Mouse (Mus musculus): Measurements from ENCODE around the gene Lpp.
A peak's percentile ranks its signal among the peaks of the same experiment; 100 is the strongest.

Gene Lpp

DNA sequence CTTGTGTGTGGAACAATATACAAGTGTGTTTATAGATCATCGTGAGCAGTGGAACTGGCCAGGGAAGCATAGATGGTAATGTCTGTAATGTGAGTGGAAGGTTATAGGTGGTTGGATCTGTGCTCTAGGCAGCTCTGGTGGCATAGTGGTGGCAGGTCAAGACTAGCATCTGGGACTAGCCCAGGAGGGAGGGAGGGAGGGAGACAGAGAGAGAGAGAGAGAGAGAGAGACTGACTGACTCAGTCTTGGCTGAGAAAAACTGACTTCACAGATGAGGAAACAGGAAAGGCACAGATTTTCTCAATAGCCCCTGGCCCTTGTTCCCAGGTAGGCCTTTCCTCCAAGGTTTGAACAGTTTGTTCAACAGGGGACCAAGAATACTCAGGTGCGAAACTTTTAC, 7.5 kb downstream of the Lpp start:
- no peak for DNase-seq (ENCODE audit: low spot score)

DNA sequence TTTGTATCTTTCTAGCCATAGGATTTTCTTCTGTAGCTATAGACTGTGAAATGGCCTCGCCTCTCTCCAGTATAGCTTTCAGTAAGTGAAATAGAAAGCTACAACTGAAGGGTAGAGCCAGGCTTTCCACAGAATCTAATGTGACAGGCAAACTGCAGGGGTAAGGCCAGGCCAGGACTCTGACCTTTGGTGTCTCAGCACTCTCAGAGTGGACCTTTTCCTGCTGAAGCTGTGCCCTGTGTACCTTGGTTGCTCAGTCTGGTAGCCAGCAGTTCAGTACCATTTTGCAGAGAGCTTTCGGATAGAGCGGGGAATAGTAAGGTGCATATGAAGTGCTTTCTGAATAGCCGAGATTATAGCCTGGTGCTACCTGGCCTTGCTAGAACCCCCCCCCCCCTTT, 9.5 kb downstream of the Lpp start:
- DNase-seq (ENCODE audit: low spot score): no peak

DNA sequence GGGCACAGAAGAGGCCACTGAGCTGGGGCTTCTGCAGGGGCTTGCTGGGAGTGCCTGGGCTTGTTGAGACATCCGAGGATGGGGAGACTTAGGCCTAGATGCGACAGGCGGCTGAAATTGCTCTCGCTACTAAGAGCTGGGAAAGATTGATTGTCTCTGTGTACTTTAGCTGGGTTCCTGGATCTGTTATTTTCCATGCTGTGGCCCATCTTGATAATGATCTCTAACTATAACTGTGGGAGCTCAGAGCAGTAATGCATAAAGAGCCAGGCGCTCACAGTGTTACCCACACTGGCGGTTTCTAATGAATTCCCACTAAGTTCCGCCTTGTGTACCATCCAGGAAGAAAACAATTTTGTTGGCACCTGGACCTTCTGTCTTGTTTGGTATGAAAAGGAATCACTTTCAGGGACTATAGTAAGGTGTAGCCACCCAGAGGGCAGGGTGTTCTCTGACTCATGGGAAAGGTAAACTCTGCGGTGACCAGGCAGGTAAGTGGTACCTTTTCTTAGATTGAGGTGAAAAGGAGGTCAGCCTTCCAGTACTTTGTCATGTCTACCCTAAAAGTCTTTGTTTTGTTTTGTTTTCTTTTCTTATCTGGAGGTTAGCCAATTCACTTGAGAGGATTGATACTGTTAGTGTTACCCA, 10.6 kb downstream of the Lpp start:
- DNase-seq (ENCODE audit: low spot score): no peak

GRCm38 (mm10) chr16:24406521-24406920, 13.2 kb downstream of the Lpp start:
- peak; percentile 18 for DNase-seq (ENCODE audit: low spot score)

DNA sequence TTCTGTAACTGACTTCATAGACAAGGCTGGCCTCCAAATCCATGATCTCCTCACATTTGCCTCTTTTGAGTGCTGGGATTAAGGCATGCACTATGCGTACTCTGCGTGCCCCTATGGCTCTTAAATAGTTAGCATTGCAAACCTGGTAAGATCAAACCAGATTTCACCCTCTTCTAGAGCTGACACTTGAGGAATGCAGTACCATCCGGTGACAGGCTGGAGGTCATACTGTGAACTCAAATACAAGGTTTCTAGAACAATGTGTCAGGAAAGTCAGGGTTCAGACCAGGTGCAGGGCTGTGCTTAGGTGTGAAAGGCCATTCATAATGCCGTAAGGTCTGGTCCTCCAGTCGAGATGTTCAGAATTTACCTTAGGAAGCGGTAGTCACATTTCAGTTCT, 18.0 kb downstream of the Lpp start:
- DNase-seq (ENCODE audit: low spot score): no peak

DNA sequence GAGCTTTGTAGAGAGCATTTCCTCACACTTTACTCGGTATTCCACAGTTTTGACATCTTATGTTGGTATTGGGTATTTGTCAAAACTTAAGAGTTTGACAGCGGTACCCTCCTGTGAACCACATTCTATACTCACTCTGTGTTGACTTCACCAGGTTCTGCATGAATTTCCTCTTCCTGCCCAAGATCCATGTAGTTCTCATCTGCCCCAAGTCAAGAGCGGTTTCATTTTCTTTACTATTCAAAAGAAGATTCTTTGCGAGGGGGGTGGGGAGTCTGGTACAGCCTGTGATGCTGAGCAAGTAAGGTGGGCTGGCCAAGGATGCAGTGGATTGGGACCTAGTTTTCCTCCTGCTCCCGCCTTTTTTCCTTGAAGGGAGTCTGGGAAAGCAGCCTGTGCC, 18.9 kb downstream of the Lpp start:
- DNase-seq (ENCODE audit: low spot score): no peak

DNA sequence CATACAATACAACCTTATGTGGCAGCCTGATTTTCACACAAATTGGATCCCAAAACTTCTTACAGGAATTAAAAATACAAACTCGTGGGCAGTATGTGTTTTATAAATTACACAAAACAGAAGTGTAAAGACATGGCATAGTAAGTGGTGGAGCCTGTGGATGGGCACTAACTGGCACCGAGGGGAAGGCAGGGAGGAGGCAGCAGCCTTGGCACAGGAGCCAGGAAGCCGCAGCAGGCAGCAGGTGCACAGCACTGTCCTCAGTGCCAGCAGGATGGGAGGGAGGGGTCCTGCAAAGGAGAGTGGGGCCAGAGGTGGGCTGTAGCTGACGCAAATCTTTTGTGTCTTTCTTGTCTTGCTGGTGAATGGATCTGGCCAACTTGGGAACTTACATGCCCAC, 19.8 kb downstream of the Lpp start:
- DNase-seq (ENCODE audit: low spot score): no peak

GRCm38 (mm10) chr16:24418022-24418421, 24.7 kb downstream of the Lpp start:
- DNase-seq (ENCODE audit: low spot score): no peak

GRCm38 (mm10) chr16:24420603-24421120, 27.4 kb downstream of the Lpp start:
- no peak for DNase-seq (ENCODE audit: low spot score)

DNA sequence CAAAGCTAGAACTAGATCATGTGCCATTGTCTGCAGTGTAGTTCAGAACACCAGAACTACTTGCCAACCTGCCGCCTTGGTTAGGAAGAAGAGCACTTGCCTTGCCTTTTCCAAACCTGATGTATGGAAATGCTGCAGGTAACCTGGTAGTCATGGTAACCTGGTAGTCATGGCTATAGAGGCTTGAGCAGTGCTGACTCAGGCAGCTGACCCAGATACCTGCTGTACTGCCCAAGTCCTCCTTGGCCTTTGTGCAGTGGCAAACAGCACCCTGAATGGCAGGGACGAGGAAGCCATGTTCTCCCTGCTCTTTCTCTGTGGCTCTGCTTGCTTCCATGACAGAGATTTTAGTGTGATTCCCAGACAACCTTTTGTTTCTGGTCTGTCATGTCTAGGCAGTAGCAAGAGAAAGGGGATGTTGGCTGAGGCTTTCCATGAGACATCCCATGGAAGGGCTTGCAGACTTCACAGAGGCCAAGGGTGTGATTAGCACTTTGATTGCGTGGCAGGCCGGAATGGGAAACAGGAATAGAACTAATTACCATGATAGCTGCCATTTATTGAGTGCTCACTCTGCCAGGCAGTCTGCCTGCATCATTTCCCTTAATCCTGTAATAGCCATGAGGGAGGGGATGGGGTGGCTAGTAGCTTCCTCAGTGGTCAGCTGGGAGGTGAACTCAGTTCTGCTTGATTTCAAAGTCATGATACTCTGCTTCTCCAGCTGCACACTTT, 28.5 kb downstream of the Lpp start:
- no peak for DNase-seq (ENCODE audit: low spot score)

DNA sequence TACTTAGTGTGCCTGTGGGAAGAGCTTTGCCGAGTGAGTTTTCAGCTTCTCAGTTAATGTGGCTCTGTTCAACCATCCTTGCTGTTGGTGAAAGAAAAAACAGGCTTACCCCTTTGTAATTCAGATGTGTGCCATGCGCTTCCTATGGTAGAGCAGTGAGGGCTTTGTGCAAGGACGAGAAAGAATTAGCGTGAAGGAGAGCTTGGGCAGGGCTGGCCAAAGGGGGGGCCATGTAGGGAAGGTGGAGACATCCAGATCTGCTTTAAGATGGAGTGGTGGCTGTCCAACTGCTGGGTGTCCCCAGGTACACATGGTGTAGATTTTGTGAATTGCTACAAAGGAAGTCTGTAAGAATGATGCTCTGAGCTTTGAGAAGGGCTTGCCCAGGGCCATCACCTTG, 29.9 kb downstream of the Lpp start:
- no peak for DNase-seq (ENCODE audit: low spot score)

DNA sequence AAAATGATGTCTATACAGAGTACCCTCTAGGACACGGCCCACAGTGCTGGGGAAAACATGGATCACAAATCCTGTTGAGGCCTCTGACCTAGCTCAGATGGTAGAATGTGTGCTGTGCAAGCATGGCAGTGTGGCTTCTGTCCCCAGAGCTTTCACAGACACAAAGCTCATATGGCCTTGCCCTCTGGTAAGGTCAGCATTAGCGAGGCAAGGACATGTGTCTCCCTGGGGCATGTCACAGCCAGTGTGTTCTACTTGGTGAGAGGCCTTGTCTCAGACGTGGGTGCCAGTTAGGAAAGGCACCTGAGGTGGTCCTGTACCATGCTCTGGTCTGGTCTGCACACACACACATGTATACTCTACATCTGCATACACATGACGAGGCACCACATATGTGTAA, 30.4 kb downstream of the Lpp start:
- no peak for DNase-seq (ENCODE audit: low spot score)

GRCm38 (mm10) chr16:24424356-24424977, 31.2 kb downstream of the Lpp start:
- DNase-seq (ENCODE audit: low spot score): no peak

DNA sequence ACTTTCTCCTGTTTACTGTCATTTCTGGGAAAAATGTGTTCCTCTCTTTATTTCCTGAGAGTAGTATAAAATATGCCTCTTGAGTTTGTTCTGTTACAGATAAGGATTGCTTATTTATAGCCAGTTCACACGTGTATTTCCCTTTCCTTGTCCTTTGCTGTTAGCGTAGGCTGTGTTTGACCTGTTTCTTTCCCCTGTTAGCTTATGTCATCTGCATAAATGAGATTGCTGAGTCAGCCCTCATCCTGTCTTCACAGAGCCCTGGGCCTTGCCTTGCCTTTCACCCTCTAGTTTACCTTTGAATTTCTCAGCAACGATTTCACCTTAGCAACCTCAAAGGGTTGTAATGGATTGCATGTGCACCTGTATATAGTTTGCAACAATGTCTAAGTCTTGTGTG, 32.5 kb downstream of the Lpp start:
- DNase-seq (ENCODE audit: low spot score): no peak

DNA sequence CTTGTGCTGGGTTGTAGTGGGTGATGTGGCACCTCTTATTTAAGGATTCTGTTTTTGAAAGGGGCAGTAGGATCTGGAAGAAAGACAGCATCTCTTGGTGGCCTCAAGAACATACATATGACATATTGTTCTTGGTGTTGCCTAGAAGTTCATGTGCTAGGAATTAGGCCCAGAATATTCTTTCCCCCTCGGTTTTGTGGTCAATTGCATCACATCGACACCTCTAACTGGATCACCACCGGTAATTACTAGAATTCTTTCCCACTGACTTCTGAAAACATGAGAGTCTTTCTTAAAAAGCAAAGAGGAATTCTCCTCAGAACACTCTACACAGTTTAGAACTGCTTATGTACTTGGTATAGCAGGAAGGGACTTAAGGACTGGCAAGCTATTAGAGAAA, 34.3 kb downstream of the Lpp start:
- DNase-seq (ENCODE audit: low spot score): no peak

DNA sequence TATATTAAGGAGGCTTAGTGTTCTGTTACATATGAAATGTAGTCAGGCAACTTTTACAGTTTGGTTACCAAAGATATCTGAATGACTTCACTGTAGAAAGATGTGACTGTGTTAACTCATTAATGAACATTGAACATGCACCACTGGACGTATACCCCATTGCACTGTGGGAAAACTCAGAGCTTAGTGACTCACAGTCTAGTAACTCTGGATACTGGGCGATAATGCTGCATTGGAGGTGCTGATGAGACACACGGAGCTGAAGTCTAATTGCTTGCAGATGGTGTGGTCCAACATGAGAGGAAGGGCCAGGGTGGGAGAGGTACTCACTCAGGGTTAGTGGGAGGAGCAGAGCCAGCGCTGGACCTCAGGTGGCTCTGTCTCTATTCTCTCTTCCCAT, 34.7 kb downstream of the Lpp start:
- DNase-seq (ENCODE audit: low spot score): no peak

- DNase-seq (ENCODE audit: low spot score): no peak
Measured at GRCm38 (mm10) chr16:24428742-24429141, 35.4 kb downstream of the Lpp start.

DNA sequence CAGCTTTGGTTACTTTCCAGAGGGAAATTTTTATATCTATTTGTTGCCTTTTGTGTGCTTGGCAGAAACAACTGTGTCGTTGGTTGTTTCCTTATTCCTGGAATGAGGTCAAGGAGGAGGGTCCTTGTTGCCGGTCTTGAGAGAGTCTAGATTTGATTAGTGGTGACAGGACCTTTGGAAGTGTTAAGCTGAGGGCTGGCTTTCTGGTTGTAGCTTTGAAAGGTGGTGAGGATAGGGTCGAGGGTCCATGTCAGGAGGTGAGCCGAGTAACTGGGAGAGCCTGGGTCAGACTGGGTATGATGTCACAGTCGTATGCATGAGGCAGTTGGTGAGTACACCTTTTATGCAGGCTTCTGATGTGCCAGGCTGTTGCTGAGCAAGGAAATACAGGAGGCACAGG, 36.4 kb downstream of the Lpp start:
- DNase-seq (ENCODE audit: low spot score): no peak

DNA sequence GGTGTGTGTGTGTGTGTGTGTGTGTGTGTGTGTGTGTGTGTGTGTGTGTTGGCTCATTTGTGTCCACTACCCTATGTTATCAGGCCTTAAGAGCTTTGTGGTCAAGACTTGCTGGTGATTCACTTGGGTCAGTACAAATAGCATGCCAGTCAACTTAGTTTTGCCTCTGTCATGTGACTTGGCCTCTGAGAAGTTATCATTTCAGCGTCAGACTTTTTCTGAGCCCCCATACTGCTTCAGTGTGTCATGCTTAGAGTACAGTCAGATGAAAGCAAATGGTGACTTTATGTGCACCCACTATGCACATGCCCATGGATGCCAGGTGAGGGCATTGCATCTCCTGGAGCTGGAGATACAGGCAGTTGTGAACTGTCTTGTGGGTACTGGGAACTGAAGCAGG, 38.5 kb downstream of the Lpp start:
- no peak for DNase-seq (ENCODE audit: low spot score)

GRCm38 (mm10) chr16:24433563-24433962, 40.3 kb downstream of the Lpp start:
- DNase-seq (ENCODE audit: low spot score): no peak

GRCm38 (mm10) chr16:24434026-24434425, 40.7 kb downstream of the Lpp start:
- peak; percentile 14 for DNase-seq (ENCODE audit: low spot score)

DNA sequence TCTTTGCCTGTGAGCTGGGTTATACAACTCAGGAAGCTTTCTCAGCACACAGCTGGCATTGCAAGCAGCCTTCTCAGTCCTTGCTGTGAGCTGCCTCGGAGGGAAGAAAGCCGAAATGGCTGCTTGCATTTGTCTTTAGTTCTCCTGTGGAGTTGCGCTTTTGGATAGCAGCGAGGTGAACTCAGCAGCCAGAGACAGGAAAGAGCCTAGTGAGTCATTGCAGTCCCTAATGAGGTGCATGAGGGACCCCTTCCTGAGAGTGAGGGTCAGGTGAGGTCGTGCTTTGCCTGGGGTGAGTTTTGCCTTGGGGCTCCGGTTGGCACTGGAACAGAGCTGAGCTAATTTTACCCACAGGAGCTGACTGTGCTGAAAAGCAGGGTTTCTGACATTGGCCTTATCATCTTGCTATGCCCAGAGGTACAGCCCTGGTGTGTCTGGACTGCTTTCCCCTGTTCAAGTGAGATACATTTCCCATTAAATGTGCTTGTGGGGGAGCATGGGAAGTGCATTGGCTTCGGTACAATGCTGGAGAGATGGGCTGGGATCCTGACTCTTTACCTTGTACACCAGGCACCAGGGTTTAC, 41.3 kb downstream of the Lpp start:
- DNase-seq (ENCODE audit: low spot score): peak; percentile 37

GRCm38 (mm10) chr16:24435115-24435553, 41.8 kb downstream of the Lpp start:
- peak; percentile 33 for DNase-seq (ENCODE audit: low spot score)

Measured in testis, postnatal 10 days (tissue).